Mouse (Mus musculus) left cerebral cortex, adult 11 months (tissue): ENCODE measurements around the gene Alyref.
"Not testable (repeated sequence)": the region's sequence is repeated elsewhere in the genome, so short reads cannot be mapped to it uniquely, and the experiment has no call there.

Source experiments
- DNase-seq: peaks from one replicate; pipeline ENCODE4 v3.0.0; 2022; ENCODE audit warnings: low spot score

Gene Alyref

GRCm38 (mm10) chr11:120572752-120573584, 25.2 kb downstream of the Alyref start, which contains the start of gene P4hb:
Gene P4hb (minus strand): TSS chr11:120573253.
- peak; percentile 100 for DNase-seq

- no peak for DNase-seq
Observed at GRCm38 (mm10) chr11:120572417-120572751, 25.8 kb downstream of the Alyref start.

GRCm38 (mm10) chr11:120571754-120572416, 26.3 kb downstream of the Alyref start:
- DNase-seq = no peak

- no peak for DNase-seq
Observed at GRCm38 (mm10) chr11:120571122-120571521, 27.0 kb downstream of the Alyref start.

- DNase-seq = no peak
Observed at GRCm38 (mm10) chr11:120568324-120568723, 29.8 kb downstream of the Alyref start.

- DNase-seq = no peak
Observed at GRCm38 (mm10) chr11:120565114-120565513, 33.1 kb downstream of the Alyref start.

GRCm38 (mm10) chr11:120562949-120563348, 35.2 kb downstream of the Alyref start:
- DNase-seq = no peak

- DNase-seq = no peak
Observed at GRCm38 (mm10) chr11:120560952-120561728, 37.0 kb downstream of the Alyref start.

GRCm38 (mm10) chr11:120558843-120559242, 39.3 kb downstream of the Alyref start:
- DNase-seq = not testable (repeated sequence)

GRCm38 (mm10) chr11:120555260-120555659, 42.9 kb downstream of the Alyref start:
- DNase-seq = no peak

GRCm38 (mm10) chr11:120554834-120555233, 43.3 kb downstream of the Alyref start:
- DNase-seq = no peak

GRCm38 (mm10) chr11:120552736-120553135, 45.4 kb downstream of the Alyref start:
- no peak for DNase-seq

- no peak for DNase-seq
Observed at GRCm38 (mm10) chr11:120550810-120551440, 47.2 kb downstream of the Alyref start, which contains the start of gene Ppp1r27. Gene Ppp1r27 (minus strand): TSS chr11:120551132.

GRCm38 (mm10) chr11:120549986-120550809, 48.0 kb downstream of the Alyref start:
- no peak for DNase-seq

GRCm38 (mm10) chr11:120549168-120549945, 48.8 kb downstream of the Alyref start, which contains the start of gene Mcrip1:
Gene Mcrip1 (minus strand): TSS chr11:120549727.
- DNase-seq = peak; percentile 87

- DNase-seq = no peak
Observed at GRCm38 (mm10) chr11:120548786-120549167, 49.4 kb downstream of the Alyref start.

GRCm38 (mm10) chr11:120548214-120548613, 50.0 kb downstream of the Alyref start:
- DNase-seq = no peak

- DNase-seq = no peak
Observed at GRCm38 (mm10) chr11:120547469-120547868, 50.7 kb downstream of the Alyref start.

GRCm38 (mm10) chr11:120545964-120546363, 52.2 kb downstream of the Alyref start:
- DNase-seq = no peak

GRCm38 (mm10) chr11:120542376-120542775, 55.8 kb downstream of the Alyref start:
- no peak for DNase-seq
